Mouse (Mus musculus) brain, adult 2 months (tissue): ENCODE measurements around the gene Prr7.

ENCODE experiments used
- DNase-seq: peaks from one replicate; pipeline ENCODE4 v3.0.0; 2011; ENCODE audit warnings: low read depth, low spot score

Gene Prr7

GRCm38 (mm10) chr13:55506697-55507096 is 42.6 kb downstream of the Prr7 start:
- DNase-seq: no peak

DNA sequence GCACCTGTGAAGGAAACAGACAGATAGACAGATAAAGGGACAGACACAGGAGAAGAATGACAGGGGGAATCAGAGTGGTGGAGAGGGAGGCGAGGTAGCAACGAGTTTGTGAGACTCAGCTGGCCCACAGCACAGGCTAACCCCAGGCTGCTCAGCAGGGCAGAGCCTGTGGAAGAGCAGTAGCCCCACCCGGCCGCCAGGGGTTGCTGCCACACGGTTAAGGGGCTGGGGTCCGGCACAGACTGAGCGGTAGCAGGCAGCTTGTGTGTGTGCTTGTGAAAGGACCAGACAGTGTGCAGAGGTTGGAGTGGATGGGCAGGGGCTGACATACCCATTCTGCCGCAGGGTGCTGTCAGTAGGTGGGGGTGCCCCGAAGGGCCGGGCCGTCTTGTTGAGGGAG is 43.8 kb downstream of the Prr7 start:
- DNase-seq: no peak

GRCm38 (mm10) chr13:55508531-55508930 is 44.5 kb downstream of the Prr7 start:
- DNase-seq: no peak

- no peak for DNase-seq
Observed at GRCm38 (mm10) chr13:55510332-55510667, 46.2 kb downstream of the Prr7 start.

DNA sequence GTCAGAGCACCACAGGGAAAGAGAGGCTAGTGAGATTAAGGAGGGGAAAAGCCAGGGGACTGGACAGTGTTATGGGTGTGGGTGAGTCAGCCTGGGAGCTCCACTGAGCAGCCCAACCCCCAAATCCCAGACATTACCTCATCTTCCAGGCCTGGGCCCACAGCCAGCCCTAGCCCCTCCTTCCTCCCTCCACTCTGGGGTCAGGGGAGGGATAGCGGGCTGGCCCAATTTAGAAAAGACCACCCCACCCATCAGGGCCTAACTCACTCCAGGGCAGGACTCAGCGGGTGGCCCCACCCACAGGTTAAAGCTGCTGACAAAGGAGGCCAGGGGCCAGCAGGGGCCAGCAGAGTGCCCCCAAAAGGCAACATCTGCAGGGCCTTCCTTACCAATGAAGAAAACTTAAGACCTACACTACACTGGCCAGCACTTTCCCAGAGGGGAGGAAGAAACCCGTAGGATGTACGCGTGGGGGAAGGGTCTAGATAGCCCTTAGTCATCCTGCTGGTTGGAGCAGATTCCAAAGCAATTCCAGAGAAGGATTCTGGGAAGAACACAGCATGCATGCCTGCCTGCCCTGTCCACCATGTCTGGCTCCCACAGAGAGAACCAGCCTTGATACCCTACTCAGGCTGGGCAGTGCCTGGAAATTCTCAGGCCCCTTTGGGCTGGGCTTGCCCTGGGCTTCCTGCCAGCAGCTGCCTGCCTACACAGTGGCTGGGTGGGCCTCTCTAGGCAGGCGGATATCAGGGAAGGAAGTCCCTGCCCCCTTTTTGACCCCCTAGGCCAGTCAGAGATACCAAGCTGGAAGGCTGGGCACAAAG is 46.8 kb downstream of the Prr7 start:
- DNase-seq: peak; percentile 50

DNA sequence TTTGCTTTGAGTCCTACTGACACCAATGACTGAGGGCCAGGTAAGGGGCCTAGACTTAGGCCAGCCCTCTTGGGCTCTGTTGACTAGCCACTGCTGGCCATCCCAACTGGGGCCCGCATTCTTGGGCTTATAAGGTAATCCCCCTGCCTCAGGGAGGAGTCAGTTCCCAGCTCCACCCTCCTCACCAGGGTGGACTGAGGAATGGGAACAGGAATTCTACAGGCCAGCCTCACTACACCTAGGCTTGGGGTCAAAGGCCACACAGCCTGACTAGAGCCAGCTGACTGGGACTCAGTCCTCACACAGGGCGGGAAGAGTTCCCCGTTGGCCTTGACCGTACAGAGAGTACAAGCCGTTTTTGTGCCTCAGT is 47.4 kb downstream of the Prr7 start:
- DNase-seq: no peak

DNA sequence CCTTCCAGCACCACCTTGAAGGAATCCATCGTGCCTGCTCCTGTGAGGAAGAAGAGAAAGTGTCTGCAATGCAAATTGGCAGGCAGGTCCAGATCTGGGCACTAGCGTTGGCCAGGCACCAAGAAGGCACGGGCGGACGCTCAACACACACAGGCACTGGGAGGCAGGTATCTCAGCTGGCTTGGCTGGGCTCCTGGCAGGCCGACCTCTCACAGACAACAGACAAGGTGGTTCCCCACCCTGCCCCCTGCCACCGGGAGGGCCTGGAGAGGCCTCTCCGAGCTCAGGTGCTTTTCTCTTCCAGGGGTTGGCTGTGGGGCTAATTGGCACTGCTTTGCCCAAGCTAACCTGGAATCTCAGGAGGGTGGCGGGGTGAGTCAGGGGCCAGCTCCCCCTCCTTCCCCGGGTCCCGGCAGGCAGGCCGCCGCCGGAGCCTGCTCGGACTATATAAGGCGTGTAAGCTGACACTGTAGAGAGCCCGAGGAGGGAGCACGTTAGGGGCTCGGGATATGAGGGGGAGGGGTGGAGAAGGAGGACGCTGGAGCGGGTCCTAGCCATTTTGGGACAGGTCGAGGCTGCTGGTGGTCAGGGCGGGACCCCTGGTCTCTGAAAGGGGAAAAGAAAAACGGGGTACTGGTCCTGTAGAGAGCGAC is 48.4 kb downstream of the Prr7 start:
- DNase-seq: peak; percentile 56

DNA sequence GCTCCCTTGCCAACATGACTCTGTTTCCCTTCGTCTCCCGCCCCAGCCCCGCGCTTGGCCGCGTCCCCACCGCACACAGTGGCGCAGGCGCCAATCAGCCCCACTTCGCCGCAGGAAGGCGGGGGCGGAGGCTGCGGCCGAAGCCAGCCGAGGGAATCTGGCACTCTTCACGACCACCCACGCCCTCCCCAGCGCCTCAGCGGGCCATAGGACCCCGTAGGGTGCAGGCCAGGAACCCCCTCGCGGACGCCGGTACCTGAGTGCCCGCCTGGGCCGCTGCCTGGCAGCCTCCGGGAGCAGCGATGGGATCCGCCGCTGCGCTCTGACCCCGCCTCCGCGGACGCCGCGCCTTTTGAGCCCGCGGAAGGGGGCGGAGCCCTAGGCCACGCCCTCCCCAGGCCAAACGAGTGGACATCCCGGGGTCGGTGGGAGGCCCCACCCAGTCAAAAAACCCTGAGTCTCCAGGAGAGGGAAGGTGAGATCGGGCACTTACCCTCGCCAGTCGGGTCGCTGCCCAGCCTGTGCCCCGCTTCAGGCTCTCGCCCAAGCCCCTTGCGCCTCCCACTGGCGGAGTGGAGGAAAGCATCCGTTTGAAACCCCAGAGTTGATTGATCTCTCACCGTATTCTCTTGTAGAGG is 49.2 kb downstream of the Prr7 start, which contains the start of gene Pdlim7:
Gene Pdlim7 (minus strand): TSS at position 566 of the 638 bp plus-strand sequence.
- peak; percentile 81 for DNase-seq

GRCm38 (mm10) chr13:55513828-55514227 is 49.8 kb downstream of the Prr7 start:
- no peak for DNase-seq

- DNase-seq: peak; percentile 95
Observed at GRCm38 (mm10) chr13:55516955-55517354, 52.9 kb downstream of the Prr7 start.

DNA sequence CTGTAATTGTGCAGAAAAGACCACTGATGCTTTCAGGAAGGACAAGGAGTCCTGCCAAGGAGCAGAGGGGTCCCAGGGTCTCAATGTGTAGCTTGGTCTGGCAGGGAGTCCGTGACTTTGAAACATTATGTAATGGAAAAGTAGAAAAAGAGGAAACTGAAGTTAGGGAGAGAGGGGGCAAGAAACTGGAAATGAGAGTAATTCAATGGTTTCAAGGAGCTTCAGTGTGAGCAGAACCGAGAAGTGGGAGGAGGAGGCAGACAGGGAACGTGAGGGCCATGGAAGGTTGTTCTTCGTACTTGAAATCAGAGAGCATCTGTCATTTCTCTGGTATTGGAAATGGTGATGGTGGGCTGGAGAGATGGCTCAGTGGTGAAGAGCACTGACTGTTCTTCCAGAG is 55.5 kb downstream of the Prr7 start:
- DNase-seq: no peak

DNA sequence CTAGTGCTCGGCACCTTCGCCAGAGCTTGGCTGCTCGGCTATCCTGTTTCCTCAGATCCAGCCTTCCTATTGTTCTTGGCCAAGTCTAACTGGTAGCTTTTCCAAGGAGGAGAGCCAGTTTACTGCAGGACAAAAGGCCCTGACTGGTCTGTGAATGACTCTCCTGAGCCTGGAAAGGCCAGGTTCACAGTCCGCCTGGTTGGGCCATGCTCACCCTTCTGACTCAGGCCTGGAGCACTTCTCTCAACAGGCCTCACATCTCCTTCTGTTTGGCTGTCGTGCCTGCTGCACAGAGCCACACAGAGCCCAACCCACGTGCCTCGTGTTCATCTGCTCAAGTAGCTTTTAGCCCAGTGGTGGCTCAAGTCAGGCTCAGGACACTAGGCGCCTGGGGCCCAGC is 58.7 kb downstream of the Prr7 start:
- DNase-seq: no peak
